ENCODE assay signal across 9 mouse cellular contexts in the genomic region with DNA sequence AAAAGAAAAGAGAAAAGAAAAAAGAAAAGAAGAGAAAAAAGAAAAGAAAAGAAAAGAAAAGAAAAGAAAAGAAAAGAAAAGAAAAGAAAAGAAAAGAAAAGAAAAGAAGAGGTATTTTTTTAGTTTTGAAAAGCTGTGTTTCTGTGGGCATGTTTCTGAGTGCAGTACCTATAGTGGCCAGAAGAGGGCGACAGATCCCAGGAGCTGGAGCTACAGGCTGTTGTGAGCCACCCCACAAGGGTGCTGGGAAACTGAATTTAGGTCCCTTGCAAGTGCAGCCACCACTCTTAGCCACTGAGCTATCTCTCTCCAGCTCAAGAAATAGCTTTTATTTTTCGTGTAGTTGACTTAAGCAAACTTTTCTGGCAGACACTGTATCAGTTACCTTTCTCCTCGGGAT. TPM values are rescaled to one million over a fixed set of nuclear protein-coding genes. Genes with fewer than 3 reads are reported as not detected.
A peak's percentile ranks its signal among the peaks of the same experiment; 100 is the strongest.
DNase-seq lines count a peak whose midpoint lies in the region; ATAC-seq and TF ChIP-seq lines count a peak whose summit lies in the region.
"Had no signal": no experiment of that assay in that cellular context is flagged by ENCODE, and none has a peak within 500 bp of the region (broad histone marks: within the 10 kb centered on the region; RNA-seq: fewer than 3 reads in every experiment).

No protein-coding gene starts in this region.

- no peaks in the 10 kb centered on the region for H3K9me3 ChIP-seq in liver, embryonic 13.5 days (replicated peaks)
- no peaks in the 10 kb centered on the region for H3K9me3 ChIP-seq in intestine, embryonic 15.5 days
- H3K9me3 ChIP-seq: liver, embryonic 15.5 days had no signal

- H3K4me3 ChIP-seq in kidney, adult 2 months (ENCODE audit: insufficient read depth, low read depth, low read length), result no peak overlapping the region
- H3K4me3 ChIP-seq in liver, embryonic 13.5 days (replicated peaks), result no peak overlapping the region
- H3K4me3 ChIP-seq in intestine, embryonic 15.5 days (replicated peaks), result no peak overlapping the region
- H3K4me3 ChIP-seq: liver, embryonic 15.5 days had no signal

- no peak overlapping the region for H3K27ac ChIP-seq in kidney, adult 2 months (ENCODE audit: insufficient read depth, low read depth, low read length)
- H3K27ac ChIP-seq in liver, embryonic 13.5 days, result no peak overlapping the region
- H3K27ac ChIP-seq in intestine, embryonic 15.5 days, result no peak overlapping the region
- H3K27ac ChIP-seq: liver, embryonic 15.5 days had no signal

- H3K4me1 ChIP-seq in kidney, adult 2 months (ENCODE audit: control insufficient read depth, insufficient read depth, low read length), result no peaks in the 10 kb centered on the region
- H3K4me1 ChIP-seq in liver, embryonic 13.5 days (replicated peaks), result no peaks in the 10 kb centered on the region
- H3K4me1 ChIP-seq in intestine, embryonic 15.5 days (replicated peaks), result no peaks in the 10 kb centered on the region
- H3K4me1 ChIP-seq: liver, embryonic 15.5 days had no signal

- no peaks in the 10 kb centered on the region for H3K27me3 ChIP-seq in kidney, adult 2 months (replicated peaks; ENCODE audit: control insufficient read depth, insufficient read depth, low read length)
- no peaks in the 10 kb centered on the region for H3K27me3 ChIP-seq in liver, embryonic 13.5 days
- no peaks in the 10 kb centered on the region for H3K27me3 ChIP-seq in intestine, embryonic 15.5 days (replicated peaks)
- H3K27me3 ChIP-seq: liver, embryonic 15.5 days had no signal

- TF ChIP-seq POLR2A in kidney, adult 2 months (IDR thresholded peaks at IDR 0.05; ENCODE audit: low read depth, low read length), result no peak

- peak; percentile 70 for TF ChIP-seq CTCF in kidney, adult 2 months (conservative IDR thresholded peaks at IDR 0.05; ENCODE audit: insufficient read depth, insufficient read length, low read depth, low read length)

- no peak overlapping the region for H3K4me2 ChIP-seq in liver, embryonic 13.5 days
- no peak overlapping the region for H3K4me2 ChIP-seq in intestine, embryonic 15.5 days (replicated peaks)
- H3K4me2 ChIP-seq: liver, embryonic 15.5 days had no signal

- DNase-seq in kidney, adult 2 months, result peak; percentile 18
- DNase-seq in kidney, adult 11 months, result no peak
- peak; percentile 77 for DNase-seq in R1 (ENCODE audit: low read depth, low spot score)
- peak; percentile 25 for DNase-seq in liver, embryonic 13.5 days
- peak; percentile 49 for DNase-seq in thymus, postnatal 0 days (ENCODE audit: low spot score)
- DNase-seq in cerebellum, adult 18-20 months, result no peak

- peak; percentile 47 for ATAC-seq in CD4-positive, CD25-positive, alpha-beta regulatory T cell, adult 4 months
- ATAC-seq in liver, embryonic 13.5 days (ENCODE audit: low read depth), result no peak
- no peak for ATAC-seq in intestine, embryonic 15.5 days

- no peaks in the 10 kb centered on the region for H3K36me3 ChIP-seq in kidney, adult 2 months (ENCODE audit: control insufficient read depth, insufficient read depth, low read length)
- H3K36me3 ChIP-seq in liver, embryonic 13.5 days, result no peaks in the 10 kb centered on the region
- H3K36me3 ChIP-seq in intestine, embryonic 15.5 days, result no peaks in the 10 kb centered on the region
- H3K36me3 ChIP-seq: liver, embryonic 15.5 days had no signal

- 59% methylated on average over 3 of the region's 3 CpGs for WGBS in kidney, adult 2 months
- WGBS in liver, embryonic 13.5 days (ENCODE audit: insufficient replicate concordance), result 37% methylated on average over 3 of the region's 3 CpGs
- 55% methylated on average over 3 of the region's 3 CpGs for WGBS in intestine, embryonic 15.5 days

- H3K9ac ChIP-seq in liver, embryonic 13.5 days, result no peak overlapping the region
- H3K9ac ChIP-seq in intestine, embryonic 15.5 days, result no peak overlapping the region
- H3K9ac ChIP-seq: liver, embryonic 15.5 days had no signal

RNA-seq across cellular contexts. Expression of a gene that starts 11.9 kb away (rescaled TPM):
- 56.9 and 57.4 TPM in 2 replicates for polyA plus RNA-seq in kidney, adult 2 months (2012; rRNA removed)
- 10 to 100 TPM; 77.3 to 77.7 TPM for polyA plus RNA-seq in CD4-positive, CD25-positive, alpha-beta regulatory T cell, adult 4 months (2017; shearing (Covaris generic))
- 167 and 169 TPM in 2 replicates for polyA plus RNA-seq in liver, embryonic 13.5 days (2015; fragmentation: Nextera tagmentation; extraction: Ambion mirVana)
- 266 and 274 TPM in 2 replicates for polyA plus RNA-seq in thymus, postnatal 0 days (2015; fragmentation: Nextera tagmentation; extraction: Ambion mirVana)
- 193 and 197 TPM in 2 replicates for polyA plus RNA-seq in intestine, embryonic 15.5 days (2015; fragmentation: Nextera tagmentation; extraction: Ambion mirVana)

Comparison
In these comparisons a context has a peak if more than half of its experiments do, and no peak if none do; other contexts are left out.
1. DNase-seq: peak in kidney, adult 2 months (single experiment), R1 (single experiment), liver, embryonic 13.5 days (single experiment) and thymus, postnatal 0 days (single experiment); none in kidney, adult 11 months (single experiment) and cerebellum, adult 18-20 months (0 of 2).